Mouse (Mus musculus): ENCODE measurements at regions not wholly inside any gene's neighbourhood (a gene's known extent, or its start where the extent isn't known, plus 50 kb on each side); places are given as distances from the start of the nearest gene placed in this dataset.

GRCm38 (mm10) chr12:58569056-58569455 lies 300.0 kb upstream of the Clec14a start:
- Histone ChIP-seq H3K27me3 (ENCODE audit: control insufficient read depth, insufficient read depth, low read length) (no peaks in the 10 kb centered on the region), H3K4me3 (ENCODE audit: low read depth, low read length) (no peak overlapping the region), H3K36me3 (ENCODE audit: control insufficient read depth, insufficient read depth, low read length) (no peaks in the 10 kb centered on the region), H3K4me1 (replicated peaks; ENCODE audit: control insufficient read depth, insufficient read depth) (no peaks in the 10 kb centered on the region), H3K4me2 (replicated peaks; ENCODE audit: low read depth) (no peak overlapping the region), H3K9me3 (ENCODE audit: control insufficient read depth, low read length) (no peaks in the 10 kb centered on the region), H3K9ac (ENCODE audit: low read length) (no peak overlapping the region), H3K27ac (replicated peaks) (no peak overlapping the region)
- ATAC-seq (ENCODE audit: low FRiP score, low TSS enrichment), result no peak
- TF ChIP-seq EP300 (optimal IDR thresholded peaks at IDR 0.05), result no peak
- no peak for TF ChIP-seq CTCF (IDR thresholded peaks at IDR 0.05; ENCODE audit: low read depth)
- DNase-seq (ENCODE audit: low spot score), result no peak
- WGBS, result 79% methylated on average over 1 of the region's 1 CpGs

DNA sequence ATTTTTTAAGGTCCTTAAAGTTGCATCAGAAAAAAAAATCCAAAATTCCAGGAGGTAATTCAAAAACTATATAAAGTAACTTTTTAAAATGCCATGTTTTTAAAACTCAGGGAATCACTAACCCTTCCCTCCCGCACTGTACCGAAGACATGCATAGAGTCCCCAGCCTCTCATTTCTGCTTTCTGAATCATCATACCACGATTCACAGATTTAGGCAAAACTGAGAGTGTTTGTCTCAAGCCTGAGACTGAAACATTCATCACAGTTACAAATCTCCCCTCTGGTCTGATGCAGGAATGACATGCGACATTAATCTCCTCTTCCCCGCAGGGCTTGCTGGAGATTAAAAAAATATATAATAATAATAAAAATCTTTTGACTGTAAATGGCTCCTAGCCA lies 291.8 kb upstream of the Clec14a start:
- Histone ChIP-seq H3K27ac (replicated peaks) (no peak overlapping the region), H3K4me2 (replicated peaks; ENCODE audit: low read depth) (no peak overlapping the region), H3K4me1 (replicated peaks; ENCODE audit: control insufficient read depth, insufficient read depth) (no peaks in the 10 kb centered on the region; the same call in 1 of the 2 replicates), H3K27me3 (ENCODE audit: control insufficient read depth, insufficient read depth, low read length) (no peaks in the 10 kb centered on the region), H3K9ac (ENCODE audit: low read length) (no peak overlapping the region), H3K4me3 (ENCODE audit: low read depth, low read length) (no peak overlapping the region), H3K36me3 (ENCODE audit: control insufficient read depth, insufficient read depth, low read length) (no peaks in the 10 kb centered on the region), H3K9me3 (ENCODE audit: control insufficient read depth, low read length) (no peaks in the 10 kb centered on the region)
- TF ChIP-seq EP300 (optimal IDR thresholded peaks at IDR 0.05) (no peak), CTCF (IDR thresholded peaks at IDR 0.05; ENCODE audit: low read depth) (no peak)
- no peak for ATAC-seq (ENCODE audit: low FRiP score, low TSS enrichment)
- 79% methylated on average over 5 of the region's 5 CpGs for WGBS
- no peak for DNase-seq (ENCODE audit: low spot score)

DNA sequence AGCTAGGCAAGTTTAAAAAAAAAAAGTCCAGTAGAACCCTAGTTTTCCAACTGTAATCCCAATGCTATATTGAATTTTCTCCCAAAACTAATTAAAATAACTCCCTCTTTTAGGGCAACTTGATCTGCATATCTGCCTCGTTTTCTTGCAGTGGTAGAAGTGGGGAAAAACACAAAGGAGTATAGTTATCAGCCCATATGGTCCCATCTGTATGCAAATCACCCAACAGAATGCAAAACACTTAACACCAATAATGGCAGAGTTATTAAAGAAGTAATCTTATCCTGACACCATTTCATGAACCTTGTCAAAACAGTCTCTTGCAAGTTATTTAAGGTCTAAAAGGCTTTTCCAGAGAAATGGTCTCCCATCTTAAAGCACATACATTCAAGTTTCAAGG lies 290.7 kb upstream of the Clec14a start:
- no peak for TF ChIP-seq EP300 (optimal IDR thresholded peaks at IDR 0.05)
- TF ChIP-seq CTCF (IDR thresholded peaks at IDR 0.05; ENCODE audit: low read depth), result no peak

GRCm38 (mm10) chr12:58557261-58557660 lies 288.2 kb upstream of the Clec14a start:
- H3K4me3 ChIP-seq (ENCODE audit: low read depth, low read length), result no peak overlapping the region
- WGBS, result 50% methylated on average over 4 of the region's 4 CpGs
- no peaks in the 10 kb centered on the region for H3K36me3 ChIP-seq (ENCODE audit: control insufficient read depth, insufficient read depth, low read length)
- no peaks in the 10 kb centered on the region for H3K9me3 ChIP-seq (ENCODE audit: control insufficient read depth, low read length)
- no peak overlapping the region for H3K4me2 ChIP-seq (replicated peaks; ENCODE audit: low read depth)
- H3K9ac ChIP-seq (ENCODE audit: low read length), result no peak overlapping the region
- no peak overlapping the region for H3K27ac ChIP-seq (replicated peaks)
- no peaks in the 10 kb centered on the region for H3K27me3 ChIP-seq (ENCODE audit: control insufficient read depth, insufficient read depth, low read length)
- DNase-seq (ENCODE audit: low spot score) (no peak), ATAC-seq (ENCODE audit: low FRiP score, low TSS enrichment) (no peak)
- H3K4me1 ChIP-seq (replicated peaks; ENCODE audit: control insufficient read depth, insufficient read depth), result no peaks in the 10 kb centered on the region; the same call in 1 of the 2 replicates
- TF ChIP-seq CTCF (IDR thresholded peaks at IDR 0.05; ENCODE audit: low read depth) (no peak), EP300 (optimal IDR thresholded peaks at IDR 0.05) (no peak)

More for the DNA sequence above, 290.7 kb upstream of the Clec14a start:
- H3K9me3 ChIP-seq (ENCODE audit: control insufficient read depth, low read length), result no peaks in the 10 kb centered on the region
- H3K27me3 ChIP-seq (ENCODE audit: control insufficient read depth, insufficient read depth, low read length), result no peaks in the 10 kb centered on the region
- no peak overlapping the region for H3K9ac ChIP-seq (ENCODE audit: low read length)
- H3K4me2 ChIP-seq (replicated peaks; ENCODE audit: low read depth), result no peak overlapping the region
- ATAC-seq (ENCODE audit: low FRiP score, low TSS enrichment), result no peak
- no peak overlapping the region for H3K27ac ChIP-seq (replicated peaks)
- no peak overlapping the region for H3K4me3 ChIP-seq (ENCODE audit: low read depth, low read length)
- H3K4me1 ChIP-seq (replicated peaks; ENCODE audit: control insufficient read depth, insufficient read depth), result no peaks in the 10 kb centered on the region; the same call in 1 of the 2 replicates
- DNase-seq (ENCODE audit: low spot score), result no peak
- no peaks in the 10 kb centered on the region for H3K36me3 ChIP-seq (ENCODE audit: control insufficient read depth, insufficient read depth, low read length)
- WGBS, result 44% methylated on average over 1 of the region's 1 CpGs

DNA sequence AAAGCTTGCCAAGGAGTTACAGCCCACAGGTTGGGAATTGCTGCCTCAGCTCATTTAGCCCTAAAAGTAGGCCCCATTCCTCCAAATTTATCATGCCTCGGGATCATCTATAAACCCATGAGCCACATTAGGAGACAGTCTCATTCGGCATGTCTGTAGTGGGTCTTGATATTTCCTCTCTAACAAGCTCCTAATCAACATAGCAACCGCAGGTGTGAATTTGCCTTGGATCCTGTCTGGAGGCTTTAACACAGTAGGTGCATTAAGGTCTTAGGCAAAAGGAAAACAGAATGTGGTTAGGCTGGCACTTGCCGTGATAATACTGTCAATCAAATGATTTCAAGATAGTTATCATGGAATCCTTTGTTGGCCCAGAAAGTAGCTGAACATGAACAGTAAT lies 287.7 kb upstream of the Clec14a start:
- ATAC-seq (ENCODE audit: low FRiP score, low TSS enrichment), result no peak
- WGBS, result 34% methylated on average over 4 of the region's 4 CpGs
- Histone ChIP-seq H3K4me2 (replicated peaks; ENCODE audit: low read depth) (no peak overlapping the region), H3K4me1 (replicated peaks; ENCODE audit: control insufficient read depth, insufficient read depth) (no peaks in the 10 kb centered on the region; the same call in 1 of the 2 replicates), H3K36me3 (ENCODE audit: control insufficient read depth, insufficient read depth, low read length) (no peaks in the 10 kb centered on the region), H3K9me3 (ENCODE audit: control insufficient read depth, low read length) (no peaks in the 10 kb centered on the region), H3K27ac (replicated peaks) (no peak overlapping the region), H3K4me3 (ENCODE audit: low read depth, low read length) (no peak overlapping the region), H3K9ac (ENCODE audit: low read length) (no peak overlapping the region), H3K27me3 (ENCODE audit: control insufficient read depth, insufficient read depth, low read length) (no peaks in the 10 kb centered on the region)
- TF ChIP-seq CTCF (IDR thresholded peaks at IDR 0.05; ENCODE audit: low read depth) (no peak), EP300 (optimal IDR thresholded peaks at IDR 0.05) (no peak)
- no peak for DNase-seq (ENCODE audit: low spot score)

DNA sequence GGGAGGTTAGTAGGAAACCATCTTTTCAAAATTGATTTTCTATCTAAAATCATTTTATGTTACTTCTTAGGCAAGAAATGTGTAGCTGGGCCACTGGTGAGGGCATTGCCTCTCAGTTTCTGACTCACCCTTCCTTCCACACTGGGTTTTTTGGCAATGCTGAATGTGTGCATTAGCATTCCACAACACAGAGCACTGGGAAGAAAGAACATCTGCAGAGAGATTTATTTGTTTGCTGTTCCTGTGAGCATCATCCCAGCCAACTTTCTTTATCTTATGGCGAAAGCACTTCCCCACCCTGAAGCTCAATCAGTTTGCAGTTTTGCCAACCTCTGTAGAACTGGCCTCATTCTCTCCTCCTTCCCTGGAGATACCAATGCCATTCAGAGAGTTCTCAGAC lies 287.0 kb upstream of the Clec14a start:
- H3K36me3 ChIP-seq (ENCODE audit: control insufficient read depth, insufficient read depth, low read length), result no peaks in the 10 kb centered on the region
- 53% methylated on average over 1 of the region's 1 CpGs for WGBS
- TF ChIP-seq CTCF (IDR thresholded peaks at IDR 0.05; ENCODE audit: low read depth) (no peak), EP300 (optimal IDR thresholded peaks at IDR 0.05) (no peak)
- H3K4me1 ChIP-seq (replicated peaks; ENCODE audit: control insufficient read depth, insufficient read depth), result no peaks in the 10 kb centered on the region; the same call in 1 of the 2 replicates
- no peaks in the 10 kb centered on the region for H3K9me3 ChIP-seq (ENCODE audit: control insufficient read depth, low read length)
- no peaks in the 10 kb centered on the region for H3K27me3 ChIP-seq (ENCODE audit: control insufficient read depth, insufficient read depth, low read length)
- ATAC-seq (ENCODE audit: low FRiP score, low TSS enrichment) (no peak), DNase-seq (ENCODE audit: low spot score) (no peak)
- H3K4me2 ChIP-seq (replicated peaks; ENCODE audit: low read depth), result no peak overlapping the region
- H3K27ac ChIP-seq (replicated peaks), result no peak overlapping the region
- no peak overlapping the region for H3K9ac ChIP-seq (ENCODE audit: low read length)
- H3K4me3 ChIP-seq (ENCODE audit: low read depth, low read length), result no peak overlapping the region
